Mouse (Mus musculus) embryonic fibroblast, embryonic 13.5 days (primary cell): ENCODE results near the gene Fh1.

Experiments
- CTCF ChIP-seq: IDR thresholded peaks from 2 replicates; pipeline ENCODE4 v1.5.1; 2011; ENCODE audit warnings: mild to moderate bottlenecking, control low read depth, low read length, moderate library complexity, borderline replicate concordance; ENCODE audit not compliant: insufficient read depth
- POLR2A ChIP-seq: IDR thresholded peaks from 2 replicates; pipeline ENCODE4 v1.6.1; 2011; ENCODE audit warnings: low read depth, mild to moderate bottlenecking, control low read depth, low read length, moderate library complexity

DNA sequence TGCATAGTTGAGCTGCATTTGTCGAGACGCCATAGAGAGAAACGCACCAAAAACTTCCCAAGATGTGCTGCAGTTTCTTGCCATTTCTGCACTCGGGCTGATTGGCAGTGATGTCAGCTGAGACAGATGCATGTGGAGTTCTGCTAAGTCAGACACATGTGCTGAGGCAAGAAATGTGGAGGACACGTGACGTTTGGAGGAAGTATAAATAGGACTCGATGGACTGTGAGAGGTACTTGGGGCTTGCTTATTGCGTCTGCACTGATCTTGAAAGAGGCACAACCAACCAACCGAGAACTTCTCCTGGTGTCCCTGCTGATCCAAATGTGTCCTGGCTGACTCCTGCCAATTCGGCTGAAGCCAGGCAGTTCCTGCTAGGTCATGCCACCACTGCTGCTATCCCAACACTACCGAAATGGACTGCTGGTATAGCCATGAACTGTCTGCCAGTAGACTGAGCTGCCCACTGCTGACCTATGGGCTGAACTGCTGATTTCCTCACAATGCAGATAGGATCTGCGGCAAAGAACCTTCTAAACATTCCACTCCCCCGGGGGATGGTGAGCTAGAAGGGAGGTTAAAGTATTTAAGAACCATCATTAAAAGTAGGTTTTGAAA is 5.5 kb downstream of the Fh1 start, which contains the start of gene Kmo:
- TF ChIP-seq POLR2A: no peak
- TF ChIP-seq CTCF: no peak
